Mouse (Mus musculus) cerebral cortex, adult 2 months (tissue): Measurements from ENCODE around the gene Gm10563.

Source experiments
- WGBS: fragments of 180-500 bp; shearing (Covaris S2); methylation state at CpG from one replicate; pipeline ENCODE4 v1.1.7; 2018; 5-methylcytosine and 5-hydroxymethylcytosine counted together

Gene Gm10563

GRCm38 (mm10) chr4:155652283-155653085, 7.3 kb upstream of the Gm10563 start:
- WGBS, result 33% methylated on average over 36 of the region's 36 CpGs

GRCm38 (mm10) chr4:155651553-155652269, 6.5 kb upstream of the Gm10563 start:
- 76% methylated on average over 15 of the region's 15 CpGs for WGBS

GRCm38 (mm10) chr4:155649355-155649754, 4.1 kb upstream of the Gm10563 start:
- 91% methylated on average over 11 of the region's 11 CpGs for WGBS

GRCm38 (mm10) chr4:155645721-155646120, 513 bp upstream of the Gm10563 start:
- 97% methylated on average over 5 of the region's 5 CpGs for WGBS

- WGBS, result 92% methylated on average over 1 of the region's 1 CpGs
These were observed 1.7 kb downstream of the Gm10563 start for GRCm38 (mm10) chr4:155643531-155643930.

- WGBS, result 76% methylated on average over 6 of the region's 6 CpGs
These were observed 14.9 kb downstream of the Gm10563 start for GRCm38 (mm10) chr4:155630267-155630666.

- WGBS, result under 1% methylated on average over 84 of the region's 84 CpGs
These were observed 20.6 kb downstream of the Gm10563 start, which contains the start of gene Cdk11b for GRCm38 (mm10) chr4:155624338-155625291. Gene Cdk11b, plus strand, starts transcription at chr4:155624854.

- 53% methylated on average over 5 of the region's 5 CpGs for WGBS
These were observed 26.9 kb downstream of the Gm10563 start for GRCm38 (mm10) chr4:155618321-155618720.

- WGBS, result 95% methylated on average over 3 of the region's 3 CpGs
These were observed 31.9 kb downstream of the Gm10563 start for GRCm38 (mm10) chr4:155613264-155613663.

GRCm38 (mm10) chr4:155611860-155612259, 33.3 kb downstream of the Gm10563 start:
- WGBS, result 93% methylated on average over 3 of the region's 3 CpGs

- 47% methylated on average over 2 of the region's 2 CpGs for WGBS
These were observed 38.4 kb downstream of the Gm10563 start for GRCm38 (mm10) chr4:155606825-155607224.

GRCm38 (mm10) chr4:155605132-155605531, 40.1 kb downstream of the Gm10563 start:
- WGBS, result 87% methylated on average over 4 of the region's 4 CpGs

- 96% methylated on average over 6 of the region's 6 CpGs for WGBS
These were observed 41.4 kb downstream of the Gm10563 start for GRCm38 (mm10) chr4:155603801-155604200.

GRCm38 (mm10) chr4:155602753-155603152, 42.5 kb downstream of the Gm10563 start:
- 80% methylated on average over 1 of the region's 1 CpGs for WGBS

GRCm38 (mm10) chr4:155601997-155602456, 43.2 kb downstream of the Gm10563 start:
- WGBS, result under 1% methylated on average over 31 of the region's 31 CpGs

GRCm38 (mm10) chr4:155601091-155601996, 43.9 kb downstream of the Gm10563 start, which contains the start of gene Slc35e2:
Gene Slc35e2, plus strand, starts transcription at chr4:155601416.
- WGBS, result under 1% methylated on average over 56 of the region's 65 CpGs

- WGBS, result 54% methylated on average over 11 of the region's 11 CpGs
These were observed 45.0 kb downstream of the Gm10563 start for GRCm38 (mm10) chr4:155599901-155600825.

GRCm38 (mm10) chr4:155598536-155598935, 46.7 kb downstream of the Gm10563 start:
- 25% methylated on average over 18 of the region's 20 CpGs for WGBS

- 82% methylated on average over 5 of the region's 5 CpGs for WGBS
These were observed 48.6 kb downstream of the Gm10563 start for GRCm38 (mm10) chr4:155596606-155597005.
